Mouse (Mus musculus): ENCODE results near the gene Plxna3. TPM values are rescaled to one million over a fixed set of nuclear protein-coding genes. Genes with fewer than 3 reads are reported as not detected.
"Not testable (repeated sequence)": the region's sequence is repeated elsewhere in the genome, so short reads cannot be mapped to it uniquely, and the experiment has no call there.

Gene Plxna3
- total RNA-seq, 2 experiments from 2014 or later: 27.1 to 30.2 TPM

- Histone ChIP-seq H3K27ac (peak within 1 kb of the TSS; percentile 97), H3K4me3 (peak within 1 kb of the TSS; percentile 59)
- intact Hi-C loops (cut with DNase I): no loop called here
- DNase-seq (ENCODE audit: extremely low spot score in 1 of 2, low spot score in 2 of 2): peak; percentile 59 to 70
- TF ChIP-seq CTCF (IDR thresholded peaks at IDR 0.05): peak; percentile 38
Observed at GRCm38 (mm10) chrX:74304867-74305700, 23.8 kb upstream of the Plxna3 start, which contains the start of gene Gdi1. Gene Gdi1 (plus strand): TSS chrX:74304998.

- Histone ChIP-seq H3K4me3 (peak within 1 kb of the TSS; percentile 65), H3K27ac (peak within 1 kb of the TSS; percentile 84)
- peak; percentile 83 to 89 for DNase-seq (ENCODE audit: extremely low spot score in 1 of 2, low spot score in 2 of 2)
- no peak for TF ChIP-seq CTCF (IDR thresholded peaks at IDR 0.05)
- intact Hi-C loops (cut with DNase I): no loop called here
Observed at GRCm38 (mm10) chrX:74312540-74313464, 16.1 kb upstream of the Plxna3 start, which contains the start of gene Fam50a. Gene Fam50a (plus strand): TSS chrX:74313033.

- intact Hi-C loops (cut with DNase I): loop anchor here (2.0 kb wide), 1 partner anchor 20 kb away; no protein-coding TSS in a partner anchor
- DNase-seq (ENCODE audit: extremely low spot score in 1 of 2, low spot score in 2 of 2): no peak
- no peak for TF ChIP-seq CTCF (IDR thresholded peaks at IDR 0.05)
- Histone ChIP-seq H3K4me3 (peak overlapping the region; percentile 58), H3K27ac (peak overlapping the region; percentile 89)
Observed at GRCm38 (mm10) chrX:74329215-74329671, 377 bp downstream of the Plxna3 start.

GRCm38 (mm10) chrX:74330166-74330930, 1.5 kb downstream of the Plxna3 start:
- intact Hi-C loops (cut with DNase I): no loop called here
- no peak for DNase-seq (ENCODE audit: extremely low spot score in 1 of 2, low spot score in 2 of 2)
- no peak for TF ChIP-seq CTCF (IDR thresholded peaks at IDR 0.05)
- H3K4me3 ChIP-seq: no peak overlapping the region
- H3K27ac ChIP-seq: no peak overlapping the region

- no peak for TF ChIP-seq CTCF (IDR thresholded peaks at IDR 0.05)
- DNase-seq (ENCODE audit: extremely low spot score in 1 of 2, low spot score in 2 of 2): no peak
- intact Hi-C loops (cut with DNase I): no loop called here
Observed at GRCm38 (mm10) chrX:74352645-74353466, 24.0 kb downstream of the Plxna3 start.

GRCm38 (mm10) chrX:74353467-74353770, 24.6 kb downstream of the Plxna3 start, which contains the start of gene Lage3:
Gene Lage3 (minus strand): TSS chrX:74353618.
- H3K4me3 ChIP-seq: peak within 1 kb of the TSS; percentile 45
- peak within 1 kb of the TSS; percentile 56 for H3K27ac ChIP-seq
- intact Hi-C loops (cut with DNase I): no loop called here
- DNase-seq (ENCODE audit: extremely low spot score in 1 of 2, low spot score in 2 of 2): peak; percentile 77 to 79
- no peak for TF ChIP-seq CTCF (IDR thresholded peaks at IDR 0.05)

More at GRCm38 (mm10) chrX:74352645-74353466, 24.0 kb downstream of the Plxna3 start:
- Histone ChIP-seq H3K27ac (peak overlapping the region; percentile 56), H3K4me3 (peak overlapping the region; percentile 45)

GRCm38 (mm10) chrX:74357069-74357468, 28.2 kb downstream of the Plxna3 start:
- DNase-seq (ENCODE audit: extremely low spot score in 1 of 2, low spot score in 2 of 2); H3K4me3 ChIP-seq; H3K27ac ChIP-seq; intact Hi-C loops (cut with DNase I): not testable (repeated sequence)

- Histone ChIP-seq H3K4me3 (no peak overlapping the region), H3K27ac (no peak overlapping the region)
- no peak for TF ChIP-seq CTCF (IDR thresholded peaks at IDR 0.05)
- DNase-seq (ENCODE audit: extremely low spot score in 1 of 2, low spot score in 2 of 2): no peak
- intact Hi-C loops (cut with DNase I): no loop called here
Observed at GRCm38 (mm10) chrX:74359171-74359570, 30.3 kb downstream of the Plxna3 start.

GRCm38 (mm10) chrX:74367512-74367911, 38.6 kb downstream of the Plxna3 start:
- H3K4me3 ChIP-seq: peak overlapping the region; percentile 67
- DNase-seq (ENCODE audit: extremely low spot score in 1 of 2, low spot score in 2 of 2): no peak
- H3K27ac ChIP-seq: peak overlapping the region; percentile 86; the same call in 1 of the 2 replicates
- no peak for TF ChIP-seq CTCF (IDR thresholded peaks at IDR 0.05)
- intact Hi-C loops (cut with DNase I): loop anchor here (5.0 kb wide), 1 partner anchor 120 kb away; the partner anchor contains the start of gene Flna

GRCm38 (mm10) chrX:74368209-74368909, 39.5 kb downstream of the Plxna3 start:
- peak; percentile 67 for DNase-seq (ENCODE audit: extremely low spot score in 1 of 2, low spot score in 2 of 2)
- peak overlapping the region; percentile 86 for H3K27ac ChIP-seq
- intact Hi-C loops (cut with DNase I): loop anchor here (1.0 to 5.0 kb wide), 2 partner anchors 25 to 121 kb away; partner anchors contain the start of genes Fam3a, Flna and Ikbkg
- TF ChIP-seq CTCF (IDR thresholded peaks at IDR 0.05): no peak; the same call in 1 of the 2 replicates
- peak overlapping the region; percentile 67 for H3K4me3 ChIP-seq

Data from left cerebral cortex, adult 2 months (tissue).